Mouse (Mus musculus) left cerebral cortex, postnatal 36 days (tissue): ENCODE measurements at regions not wholly inside any gene's neighbourhood (a gene's known extent, or its start where the extent isn't known, plus 50 kb on each side); places are given as distances from the start of the nearest gene placed in this dataset.
A peak's percentile ranks its signal among the peaks of the same experiment; 100 is the strongest.

Source experiments
- DNase-seq, 2 experiments: peaks; one replicate each; pipeline ENCODE4 v3.0.0; 2021 to 2022; ENCODE audit warnings: low spot score in 2 of 2, mixed read lengths in 1 of 2
- intact Hi-C: fragments of 180-260 bp; cut with DNase I; formaldehyde crosslinking; loops from one replicate; pipeline ENCODE4 v1.15.1; 2025

DNA sequence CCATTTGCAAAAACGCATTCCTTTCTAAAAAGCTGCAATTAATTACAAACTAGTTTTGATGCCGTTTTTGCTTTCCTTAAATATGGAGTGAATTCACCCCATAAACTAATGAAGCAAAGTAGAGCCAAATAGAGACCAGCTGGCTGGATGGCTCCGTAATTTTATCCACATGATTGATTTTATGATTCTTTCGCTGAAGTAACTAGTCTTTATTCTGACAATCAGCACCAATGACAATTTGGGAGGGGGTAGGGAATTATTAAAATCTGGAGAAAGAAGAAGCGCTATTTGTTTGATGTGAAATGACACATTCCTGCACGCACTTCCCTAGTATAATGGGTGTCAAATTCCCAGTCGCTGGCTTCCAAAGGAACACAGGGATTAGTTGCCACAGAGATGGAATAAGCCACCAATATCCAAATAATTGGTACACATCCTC is 113.0 kb upstream of the BC052040 start:
- DNase-seq, result no peak
- intact Hi-C loops, result no loop called here

DNA sequence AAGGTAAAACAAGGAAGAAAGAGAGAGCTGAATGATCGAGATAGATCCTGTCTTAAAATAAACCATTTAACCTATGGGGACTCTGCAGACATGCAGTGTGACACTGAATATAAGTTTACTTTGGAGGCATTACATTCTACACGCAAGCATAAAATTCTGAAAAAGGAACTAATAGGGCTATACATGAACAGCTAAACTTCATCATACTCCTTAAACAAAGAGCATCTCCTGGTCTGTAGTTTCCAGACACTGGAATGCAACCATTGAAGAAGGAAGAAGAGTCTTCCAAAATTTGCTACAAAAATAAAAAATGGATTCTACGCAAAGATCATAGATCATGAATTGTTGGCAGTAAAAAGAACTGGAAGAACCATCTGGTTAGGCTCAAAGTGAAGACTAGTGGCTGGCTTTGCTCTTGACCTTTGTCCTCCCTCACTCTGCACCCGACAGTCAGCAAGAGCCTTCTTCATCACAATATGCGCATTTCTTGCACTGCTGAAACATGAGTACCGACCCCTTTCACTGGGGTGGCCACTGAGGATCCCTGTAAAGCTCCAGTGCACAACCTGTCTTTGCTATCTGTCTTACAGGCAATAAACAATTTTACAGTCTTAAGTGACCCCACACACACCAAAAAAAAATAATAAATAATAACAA is 112.2 kb upstream of the BC052040 start:
- intact Hi-C loops, result no loop called here
- DNase-seq, result no peak

DNA sequence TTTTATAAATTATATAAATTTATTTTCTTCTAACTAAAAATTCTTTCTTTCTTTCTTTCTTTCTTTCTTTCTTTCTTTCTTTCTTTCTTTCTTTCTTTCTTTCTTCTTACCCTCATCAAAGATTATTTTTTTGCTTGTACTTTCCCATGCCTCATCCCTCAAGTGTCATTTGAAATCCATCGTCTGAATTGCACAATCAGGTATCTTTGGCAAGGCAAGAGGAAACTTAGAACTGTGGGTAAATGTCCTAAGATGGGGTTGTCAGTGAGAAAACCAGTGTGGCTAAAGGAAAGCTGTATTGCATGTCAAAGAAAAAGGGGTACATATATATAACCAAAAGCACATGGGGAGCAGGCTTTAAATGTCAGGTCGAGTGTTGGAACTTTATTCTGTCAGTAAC is 109.1 kb upstream of the BC052040 start:
- intact Hi-C loops, result no loop called here
- no peak for DNase-seq

DNA sequence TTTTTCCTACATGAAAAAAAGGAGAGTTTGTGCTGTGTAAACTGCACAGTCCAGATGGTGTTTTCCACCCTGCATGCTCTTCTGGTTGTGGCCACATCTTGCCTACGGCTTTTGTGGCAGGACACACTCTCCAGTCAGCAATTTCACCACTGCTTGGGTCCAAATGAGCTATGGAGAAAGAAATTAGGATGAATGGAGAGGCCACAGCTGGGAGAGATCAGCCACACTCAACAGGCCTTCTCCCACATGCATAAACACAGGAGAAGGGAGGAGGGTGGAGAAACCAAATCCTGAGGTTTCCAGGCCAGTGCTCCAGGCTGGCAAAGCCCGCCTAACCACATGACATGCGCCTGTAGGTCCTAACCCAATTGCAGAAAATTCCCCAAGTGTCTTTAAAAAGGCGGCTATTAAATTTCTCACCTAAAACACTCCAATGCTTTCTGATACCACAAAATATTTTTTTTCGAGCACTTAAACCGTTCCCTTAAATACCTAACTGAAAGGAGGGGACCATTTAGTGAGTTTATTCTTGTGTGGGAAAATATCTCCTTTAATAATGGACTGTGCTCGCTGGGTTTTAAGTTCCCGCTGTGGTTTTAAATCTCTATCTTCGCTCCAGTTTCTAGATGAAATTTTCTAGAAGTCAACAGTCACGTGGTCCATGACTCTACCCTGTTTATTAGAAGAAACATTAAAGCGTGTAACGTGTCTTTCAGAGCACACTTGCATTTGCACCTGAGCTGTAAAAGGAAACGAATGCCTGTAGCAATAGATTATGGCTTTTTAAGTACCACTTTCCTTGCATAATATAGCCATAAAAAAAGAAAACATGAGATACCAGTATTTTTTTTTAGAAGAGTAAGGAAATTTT is 97.9 kb upstream of the BC052040 start:
- intact Hi-C loops, result no loop called here
- no peak for DNase-seq

DNA sequence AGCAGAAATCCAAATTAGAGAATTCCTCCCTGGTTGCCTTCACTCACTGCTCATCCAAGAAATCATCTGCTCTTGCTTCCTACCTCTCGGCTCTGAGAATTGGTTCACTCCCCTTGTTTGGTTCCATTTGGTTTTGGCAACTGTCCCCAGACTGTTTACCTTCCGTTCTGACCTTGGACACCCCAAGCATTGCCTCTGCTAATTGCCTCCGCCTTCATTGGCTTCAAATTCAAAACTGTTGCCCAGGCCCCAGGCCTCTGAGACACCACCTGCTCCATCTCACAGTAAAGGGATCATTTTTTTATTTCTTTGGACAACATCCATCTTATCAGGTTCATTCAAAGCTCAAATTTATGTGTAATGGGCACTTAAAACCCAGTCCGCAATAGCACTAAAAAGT is 93.1 kb upstream of the BC052040 start:
- intact Hi-C loops, result no loop called here
- no peak for DNase-seq

DNA sequence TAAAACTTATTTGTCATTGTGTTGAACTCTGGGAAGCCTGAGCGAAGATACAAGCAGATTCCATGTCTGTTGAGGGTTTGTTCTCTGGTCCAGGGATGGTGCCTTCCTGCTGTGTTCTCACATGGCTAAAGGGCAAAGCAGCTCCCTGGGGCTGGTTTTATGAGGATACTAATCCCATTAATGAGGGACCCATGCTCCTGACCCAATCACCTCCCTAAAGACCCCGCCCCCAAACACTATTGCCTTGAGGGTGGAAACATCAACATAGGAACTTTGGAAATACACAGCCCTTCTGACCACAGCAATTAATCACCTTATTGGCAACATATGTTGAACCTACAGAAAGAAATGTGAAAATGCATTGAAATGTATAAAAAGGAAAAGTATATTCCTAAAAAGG is 88.5 kb upstream of the BC052040 start:
- DNase-seq, result no peak

DNA sequence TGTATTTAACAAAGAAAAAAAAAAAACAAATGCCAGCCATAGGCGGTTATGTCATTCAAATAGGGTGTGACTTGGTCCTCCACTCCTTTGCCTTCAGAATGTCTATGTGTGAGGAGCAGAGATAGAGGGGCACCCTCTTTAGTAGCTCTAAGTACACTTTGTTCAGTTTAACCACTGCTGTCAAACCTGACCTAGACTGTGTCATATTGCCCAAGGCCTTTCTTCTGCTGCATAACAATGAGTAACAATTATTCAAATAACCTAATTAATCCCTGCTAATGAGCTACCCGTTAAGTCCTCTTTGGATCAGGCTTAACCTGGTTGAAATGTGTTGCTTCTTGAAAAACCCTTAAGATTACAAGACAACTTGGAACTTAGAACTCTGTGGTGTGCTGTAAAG is 81.6 kb upstream of the BC052040 start:
- DNase-seq, result no peak
- intact Hi-C loops, result no loop called here

More for the DNA sequence above, 88.5 kb upstream of the BC052040 start:
- intact Hi-C loops, result no loop called here

DNA sequence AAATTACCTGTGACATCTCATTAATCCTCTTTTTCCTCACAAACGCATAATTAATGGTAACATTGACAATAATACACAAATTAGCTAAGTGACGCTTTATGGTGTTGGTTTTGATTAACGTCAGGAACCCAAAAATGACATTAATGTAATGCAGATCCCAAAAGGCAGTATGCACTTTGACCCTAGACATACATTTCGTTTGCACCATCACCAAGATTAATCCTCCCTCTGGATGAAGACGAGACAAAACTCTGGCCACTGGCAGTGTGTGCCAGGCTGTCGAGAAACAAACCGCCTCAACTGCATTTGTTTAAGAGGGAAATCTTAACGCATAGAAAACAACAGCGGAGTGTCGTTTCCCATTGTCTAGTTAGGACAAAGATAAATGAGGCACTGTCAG is 72.0 kb upstream of the BC052040 start:
- no peak for DNase-seq
- intact Hi-C loops, result no loop called here

DNA sequence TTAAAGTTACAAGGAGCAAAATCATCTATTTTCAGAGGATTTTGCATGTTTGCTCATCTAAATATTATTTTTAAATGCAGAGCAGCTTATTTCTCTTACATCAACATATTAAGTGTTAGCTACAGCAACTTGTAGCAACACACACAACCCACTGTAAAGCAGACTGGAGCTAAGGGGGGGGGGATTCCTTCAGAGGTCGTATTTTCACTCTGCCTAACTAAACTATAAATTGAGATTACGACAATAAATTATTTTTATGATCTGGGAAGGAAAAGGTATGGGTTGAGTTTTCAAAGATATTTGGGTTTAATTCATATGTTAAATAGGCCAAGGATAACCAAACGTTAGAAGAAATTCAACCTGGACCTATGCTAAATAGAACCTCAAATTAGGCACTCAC is 70.4 kb upstream of the BC052040 start:
- no peak for DNase-seq
- intact Hi-C loops, result loop anchor here (5.0 to 10.0 kb wide), 5 partner anchors 246 to 886 kb away; no protein-coding TSS in a partner anchor

DNA sequence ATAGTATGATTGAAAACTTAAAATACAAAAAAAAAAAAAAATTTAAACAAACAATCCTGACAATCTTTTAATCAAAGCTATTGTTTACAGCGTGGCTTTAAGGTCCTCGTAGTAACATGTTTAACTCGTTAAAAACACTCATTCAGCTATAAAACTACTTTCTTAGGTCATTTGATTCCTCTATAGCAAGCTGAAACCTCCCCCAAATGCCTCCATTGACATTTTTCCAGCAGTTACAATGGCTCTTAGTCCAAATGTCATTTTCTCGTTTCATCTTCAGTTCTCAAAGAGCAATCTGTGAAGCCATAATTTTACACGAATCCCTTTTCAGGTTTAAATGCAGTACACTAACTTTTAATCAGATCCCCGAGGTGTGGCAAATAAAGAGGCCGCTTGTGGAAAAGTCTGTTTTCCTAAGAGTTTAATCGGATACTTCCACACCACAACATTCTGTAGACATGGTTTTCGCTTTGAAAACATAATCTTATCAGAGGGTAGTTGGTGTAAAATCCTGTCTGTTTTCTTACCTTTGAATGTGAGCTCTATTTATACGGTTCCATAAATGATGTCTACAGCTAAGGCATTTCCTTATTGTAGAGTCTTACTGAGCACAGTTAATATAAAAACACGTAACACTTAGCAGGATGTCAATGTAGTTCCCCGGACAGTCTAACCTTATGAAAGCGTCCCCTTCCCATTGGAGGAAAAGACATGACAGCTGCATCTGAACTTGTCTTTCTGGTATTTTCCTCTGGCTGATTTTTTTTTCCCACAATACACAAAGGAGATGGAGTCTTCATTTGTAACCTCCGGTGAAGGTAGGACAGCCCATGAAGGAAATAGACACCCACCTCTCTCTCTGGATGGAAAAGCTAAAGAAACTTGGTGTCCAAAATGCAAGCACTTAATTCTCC is 69.6 kb upstream of the BC052040 start:
- DNase-seq, result no peak
- intact Hi-C loops, result loop anchor here (5.0 to 10.0 kb wide), 5 partner anchors 247 to 887 kb away; no protein-coding TSS in a partner anchor

DNA sequence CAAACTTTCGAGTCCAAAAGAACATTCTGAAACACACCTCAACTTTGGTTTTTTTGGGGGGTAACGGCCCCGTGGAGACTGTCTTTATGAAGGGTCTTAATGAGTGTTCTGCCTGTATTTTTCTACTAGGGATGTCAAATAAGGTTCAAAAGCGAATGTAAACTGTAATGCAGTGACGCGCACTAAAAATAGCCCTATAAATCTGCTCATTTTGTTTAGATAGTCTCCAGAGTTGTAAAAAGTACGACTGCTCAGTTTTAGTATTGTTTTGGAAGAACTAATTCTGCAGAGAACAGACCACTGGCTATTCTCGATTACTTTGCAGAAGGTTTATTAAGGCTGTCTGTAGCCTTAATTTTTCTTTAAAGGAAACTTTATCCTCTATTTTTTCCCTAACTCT is 68.6 kb upstream of the BC052040 start:
- no peak for DNase-seq
- intact Hi-C loops, result loop anchor here (5.0 to 10.0 kb wide), 5 partner anchors 248 to 888 kb away; no protein-coding TSS in a partner anchor

DNA sequence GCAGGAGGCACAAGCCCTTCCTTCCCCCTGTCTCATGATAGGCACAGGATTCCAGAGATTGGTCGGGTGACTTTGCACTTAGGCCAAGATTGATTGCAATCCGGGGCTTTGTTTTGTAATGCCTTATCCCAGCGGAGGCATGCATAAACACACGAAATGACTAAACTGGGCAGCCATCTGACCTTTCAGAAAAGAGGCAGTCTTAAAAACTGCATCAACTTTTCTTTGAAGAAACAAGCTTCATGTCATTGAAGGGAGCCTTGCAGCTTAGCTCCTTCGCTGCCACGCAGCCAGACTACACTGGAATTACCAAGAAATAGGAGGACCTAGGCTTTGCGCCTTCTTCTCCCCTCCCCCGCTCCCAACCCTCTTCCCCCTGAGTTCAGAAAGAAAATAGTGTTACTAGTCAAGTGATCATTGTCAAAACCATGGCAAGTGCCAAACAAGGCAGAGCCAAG is 67.7 kb upstream of the BC052040 start:
- intact Hi-C loops, result loop anchor here (5.0 to 10.0 kb wide), 5 partner anchors 249 to 889 kb away; no protein-coding TSS in a partner anchor
- DNase-seq, result no peak

DNA sequence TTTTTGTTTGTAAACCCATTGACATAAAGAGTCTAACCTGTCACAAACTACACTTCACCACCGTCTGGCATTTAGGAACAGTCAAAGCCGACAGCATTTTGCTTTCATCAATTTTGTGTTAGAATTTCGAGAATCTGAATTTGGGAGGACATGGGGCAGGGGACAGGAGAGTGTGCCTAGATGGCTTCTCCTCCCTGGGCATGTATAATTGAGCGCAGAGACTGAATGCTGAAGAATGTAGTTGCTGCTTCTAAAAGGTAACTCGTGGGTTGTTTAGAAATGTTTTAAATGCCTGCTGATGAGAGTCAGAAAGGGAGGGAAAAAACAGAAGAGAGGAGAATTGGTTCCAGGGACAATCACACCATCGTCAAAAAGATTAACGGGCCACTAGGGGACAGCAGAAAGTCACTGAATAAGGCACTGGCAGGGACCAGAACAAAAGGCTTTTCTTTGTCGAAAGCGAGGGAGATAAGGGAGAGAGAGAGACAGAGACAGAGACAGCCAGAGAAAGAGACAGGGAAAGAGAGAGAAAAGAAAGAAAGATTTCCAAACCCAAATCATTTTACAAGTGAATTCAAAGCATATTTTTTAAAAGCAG is 66.6 kb upstream of the BC052040 start:
- intact Hi-C loops, result loop anchor here (5.0 to 10.0 kb wide), 5 partner anchors 250 to 890 kb away; no protein-coding TSS in a partner anchor
- DNase-seq, result peak in 1 of 2 experiments; percentile 7

DNA sequence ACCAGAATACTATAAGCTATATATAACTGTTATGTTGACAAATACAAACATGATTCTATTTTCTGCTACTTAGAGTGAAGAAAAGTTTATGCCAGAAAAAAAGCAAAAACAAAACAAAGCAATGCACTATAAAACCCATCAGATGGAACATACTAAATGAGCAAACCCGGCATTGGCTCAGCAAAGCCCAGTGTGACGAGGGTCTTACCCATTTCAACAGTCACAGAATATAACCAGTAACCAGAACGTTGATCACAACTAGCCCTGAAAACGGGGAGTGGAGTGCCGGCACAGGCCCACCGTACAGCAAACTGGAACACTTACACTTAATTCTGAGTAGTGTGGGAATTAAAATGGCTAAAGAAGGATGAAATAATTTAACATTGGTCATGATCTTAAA is 66.0 kb upstream of the BC052040 start:
- intact Hi-C loops, result loop anchor here (10.0 kb wide), 3 partner anchors 251 to 891 kb away; no protein-coding TSS in a partner anchor
- DNase-seq, result no peak

DNA sequence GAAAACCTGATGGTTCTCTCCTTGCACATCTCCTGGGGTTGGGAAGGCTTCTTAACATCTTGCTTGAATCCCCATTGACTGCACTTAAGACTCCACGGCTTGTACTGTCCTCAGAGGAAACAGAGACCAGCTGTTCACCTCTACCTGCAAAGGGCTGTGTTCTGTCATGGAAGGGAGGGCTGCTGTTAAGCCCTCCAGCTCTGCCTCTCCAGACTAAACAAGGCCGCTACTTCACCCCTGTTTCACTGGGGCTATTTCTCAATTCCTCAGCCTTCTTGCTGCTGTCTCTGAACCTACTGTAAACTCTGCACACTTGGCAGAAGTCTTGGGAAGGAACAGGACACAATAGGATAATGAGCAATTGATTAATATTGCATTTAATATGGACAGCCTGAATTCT is 64.7 kb upstream of the BC052040 start:
- intact Hi-C loops, result loop anchor here (10.0 kb wide), 3 partner anchors 252 to 892 kb away; no protein-coding TSS in a partner anchor

DNA sequence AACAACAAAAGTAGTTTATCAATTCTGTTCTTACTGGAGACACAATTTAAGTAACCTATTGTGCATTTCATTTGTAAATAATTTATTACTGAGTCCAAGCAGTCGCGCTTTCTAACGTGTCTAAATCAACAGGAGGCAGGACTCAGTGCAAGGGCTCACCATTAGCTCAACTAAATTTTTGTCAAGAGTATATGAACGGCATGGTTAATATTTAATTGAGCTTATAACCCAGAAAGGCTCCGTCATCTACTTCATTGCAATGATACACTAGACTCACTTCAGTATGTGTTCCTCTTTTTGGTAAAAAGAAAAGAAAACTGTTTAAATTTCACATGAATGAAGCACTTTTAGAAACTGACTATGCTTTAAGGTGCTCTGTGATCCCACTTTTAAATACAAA is 61.5 kb upstream of the BC052040 start:
- DNase-seq, result no peak

More for the DNA sequence above, 64.7 kb upstream of the BC052040 start:
- DNase-seq, result no peak

DNA sequence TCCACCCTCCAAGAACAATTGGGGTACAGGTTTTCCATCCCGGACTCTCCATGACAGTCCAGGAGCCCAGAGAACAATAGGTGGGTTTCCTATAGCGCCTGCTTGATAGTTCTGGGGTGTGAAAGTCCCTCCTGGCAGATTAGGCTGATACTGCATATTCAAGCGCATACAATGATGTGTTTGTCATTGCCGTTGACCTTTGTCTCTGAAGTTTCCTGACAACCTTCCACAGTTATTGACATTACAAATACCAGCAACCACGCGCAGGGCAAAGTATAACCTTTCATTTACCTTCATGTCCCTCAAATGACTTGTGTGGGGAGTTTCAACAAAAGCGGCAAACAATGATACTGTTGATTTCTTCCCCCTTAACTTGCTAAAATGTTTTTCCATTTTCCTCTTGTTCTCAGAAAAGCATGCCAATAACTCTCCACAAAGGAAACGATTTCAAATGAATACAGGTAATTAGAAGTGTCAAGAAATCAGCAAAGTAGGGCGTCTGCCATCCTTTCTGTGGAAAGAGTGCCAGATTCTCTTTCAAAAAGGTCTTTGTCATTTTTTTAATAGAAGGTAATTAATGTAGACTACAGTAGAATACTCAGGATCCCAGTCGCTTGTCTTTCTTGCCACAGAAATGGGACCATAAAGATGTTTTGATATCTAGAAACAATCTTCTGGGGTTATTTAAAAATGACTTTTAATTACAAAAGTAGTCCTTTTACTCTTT is 60.9 kb upstream of the BC052040 start:
- intact Hi-C loops, result no loop called here
- no peak for DNase-seq

More for the DNA sequence above, 61.5 kb upstream of the BC052040 start:
- intact Hi-C loops, result loop anchor here (10.0 kb wide), 3 partner anchors 255 to 895 kb away; no protein-coding TSS in a partner anchor

DNA sequence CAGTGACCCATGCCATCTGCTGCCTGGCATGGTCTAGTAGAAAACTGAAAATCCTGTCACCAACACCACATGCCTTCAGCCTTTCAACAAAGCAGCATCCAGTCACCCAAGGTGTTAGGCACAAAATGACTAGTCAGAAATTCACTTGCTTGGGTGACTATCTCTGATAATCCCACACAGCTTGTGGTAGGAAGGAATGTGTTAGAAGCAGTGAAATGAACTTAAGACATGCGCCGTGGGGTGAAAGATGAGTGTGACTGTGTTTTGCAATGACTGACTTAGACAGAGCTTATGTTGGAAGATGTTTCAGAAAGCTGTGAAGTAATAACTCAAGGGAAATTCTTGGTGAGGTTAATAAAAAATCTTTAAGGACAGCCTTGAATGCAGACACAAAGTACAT is 51.6 kb upstream of the BC052040 start:
- DNase-seq, result no peak
- intact Hi-C loops, result no loop called here
